Mouse (Mus musculus) stomach, postnatal 0 days (tissue): Measurements from ENCODE around the gene Cldn14.

Source experiments
- CTCF ChIP-seq: IDR thresholded peaks from 2 replicates; pipeline ENCODE4 v1.5.1; 2016; ENCODE audit warnings: antibody characterized with exemption, low read depth, mild to moderate bottlenecking, moderate library complexity
- EP300 ChIP-seq: optimal IDR thresholded peaks from 2 replicates; pipeline ENCODE3; 2016; ENCODE audit warnings: antibody characterized with exemption

GRCm38 (mm10) chr16:94044996-94045395 lies 36.4 kb upstream of the Cldn14 start:
- TF ChIP-seq CTCF (peak; percentile 23; the same call in 1 of the 2 replicates), EP300 (no peak)
